Mouse (Mus musculus) embryonic stem cell, embryonic (primary cell): ENCODE results near the gene Znrf3.

Experiments used
- CTCF ChIA-PET, 4 experiments: fragments of 300-600 bp in 2 of 4; fragments of 350-600 bp in 2 of 4; sonication (Branson Sonifier 250); formaldehyde crosslinking; loops; one replicate each; lab custom pipeline; 2022; ENCODE audit warnings: inconsistent platforms in 2 of 4; lab: Charles Lee
- POLR2A ChIA-PET, 4 experiments: fragments of 300-600 bp in 2 of 4; fragments of 350-600 bp in 2 of 4; sonication (Branson Sonifier 250); formaldehyde crosslinking; loops; one replicate each; lab custom pipeline; 2022; ENCODE audit warnings: antibody characterized with exemption in 4 of 4, inconsistent platforms in 1 of 4; lab: Charles Lee

Znrf3 gene

GRCm38 (mm10) chr11:5451923-5452322, 7.3 kb upstream of the Znrf3 start:
- ChIA-PET POLR2A (interaction anchor here in 1 of 4 experiments (0.5 to 2.2 kb wide), 4 partner anchors 13 to 90 kb away, joined by 3 to 10 read pairs (median 4); partner anchors contain the start of gene Ccdc117), CTCF (interaction anchor here (0.5 to 2.1 kb wide), 20 partner anchors 13 to 337 kb away, joined by 3 to 11 read pairs (median 4); no protein-coding TSS in a partner anchor)

DNA sequence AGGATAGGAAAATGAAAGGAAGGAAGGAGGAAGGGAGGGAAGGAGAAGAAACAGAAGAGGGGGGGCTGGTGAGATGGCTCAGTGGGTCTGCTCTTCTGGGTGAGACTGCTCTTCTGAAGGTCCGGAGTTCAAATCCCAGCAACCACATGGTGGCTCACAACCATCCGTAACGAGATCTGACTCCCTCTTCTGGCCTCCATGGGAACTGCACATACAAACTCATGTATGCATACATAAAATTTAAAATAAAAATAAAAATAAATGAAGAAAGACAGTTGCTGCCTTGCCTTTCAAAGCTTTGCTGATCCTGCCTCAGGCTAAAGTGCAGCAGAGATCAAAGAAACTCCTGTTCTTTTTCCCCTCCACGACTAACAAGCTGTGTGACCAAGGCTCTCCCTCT, 6.7 kb upstream of the Znrf3 start:
- ChIA-PET POLR2A (interaction anchor here in 1 of 4 experiments (1.0 to 2.2 kb wide), 3 partner anchors 13 to 91 kb away, joined by 3 to 10 read pairs (median 3); partner anchors contain the start of gene Ccdc117), CTCF (interaction anchor here (0.5 to 2.1 kb wide), 26 partner anchors 9 to 336 kb away, joined by 3 to 14 read pairs (median 4); partner anchors contain the start of gene Kremen1 (in 1 of the 4))

- ChIA-PET CTCF (interaction anchor here (0.6 to 2.1 kb wide), 18 partner anchors 8 to 336 kb away, joined by 3 to 14 read pairs (median 4); partner anchors contain the start of gene Kremen1 (in 1 of the 4)), POLR2A (interaction anchor here in 1 of 4 experiments (2.2 kb wide), 1 partner anchor 12 kb away, joined by 10 read pairs; no protein-coding TSS in a partner anchor)
Observed at GRCm38 (mm10) chr11:5450701-5451100, 6.1 kb upstream of the Znrf3 start.

DNA sequence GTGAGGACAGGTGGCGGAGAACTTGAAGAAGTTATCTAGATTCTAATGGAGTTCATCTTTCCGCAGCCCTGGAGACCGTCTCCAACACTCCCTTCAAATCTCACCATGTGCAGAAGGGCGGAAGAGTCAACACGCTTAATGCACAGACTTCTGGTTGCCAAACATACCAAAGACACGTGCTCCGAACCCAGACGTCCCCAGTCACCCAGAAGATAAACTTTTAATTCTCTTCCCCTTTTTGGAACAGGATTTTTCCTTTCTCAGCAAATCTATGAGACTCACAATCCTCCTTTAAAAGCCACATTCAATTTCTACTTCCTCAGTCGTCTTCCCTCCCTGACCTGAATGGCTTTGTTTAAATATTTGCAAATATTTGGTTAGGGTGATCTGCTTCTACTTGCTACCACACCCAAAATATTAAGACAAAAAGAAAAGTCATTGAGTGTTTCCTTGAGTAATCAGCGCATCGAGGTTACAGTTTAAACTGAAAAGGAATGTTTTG, 856 bp upstream of the Znrf3 start:
- CTCF ChIA-PET, result interaction anchor here in 2 of 4 experiments (0.5 to 1.4 kb wide), 2 partner anchors 264 to 1203 kb away, joined by 3 to 4 read pairs; no protein-coding TSS in a partner anchor
- POLR2A ChIA-PET, result interaction anchor here in 1 of 4 experiments (0.7 to 1.3 kb wide), 4 partner anchors 24 to 117 kb away, joined by 3 read pairs; no protein-coding TSS in a partner anchor

GRCm38 (mm10) chr11:5444234-5444598, 431 bp downstream of the Znrf3 start:
- CTCF ChIA-PET, result no interaction called here
- POLR2A ChIA-PET, result interaction anchor here in 3 of 4 experiments (0.6 to 4.7 kb wide), 18 partner anchors 9 to 344 kb away, joined by 3 to 65 read pairs (median 6); partner anchors contain the start of gene Kremen1 (in 1 of the 3)

DNA sequence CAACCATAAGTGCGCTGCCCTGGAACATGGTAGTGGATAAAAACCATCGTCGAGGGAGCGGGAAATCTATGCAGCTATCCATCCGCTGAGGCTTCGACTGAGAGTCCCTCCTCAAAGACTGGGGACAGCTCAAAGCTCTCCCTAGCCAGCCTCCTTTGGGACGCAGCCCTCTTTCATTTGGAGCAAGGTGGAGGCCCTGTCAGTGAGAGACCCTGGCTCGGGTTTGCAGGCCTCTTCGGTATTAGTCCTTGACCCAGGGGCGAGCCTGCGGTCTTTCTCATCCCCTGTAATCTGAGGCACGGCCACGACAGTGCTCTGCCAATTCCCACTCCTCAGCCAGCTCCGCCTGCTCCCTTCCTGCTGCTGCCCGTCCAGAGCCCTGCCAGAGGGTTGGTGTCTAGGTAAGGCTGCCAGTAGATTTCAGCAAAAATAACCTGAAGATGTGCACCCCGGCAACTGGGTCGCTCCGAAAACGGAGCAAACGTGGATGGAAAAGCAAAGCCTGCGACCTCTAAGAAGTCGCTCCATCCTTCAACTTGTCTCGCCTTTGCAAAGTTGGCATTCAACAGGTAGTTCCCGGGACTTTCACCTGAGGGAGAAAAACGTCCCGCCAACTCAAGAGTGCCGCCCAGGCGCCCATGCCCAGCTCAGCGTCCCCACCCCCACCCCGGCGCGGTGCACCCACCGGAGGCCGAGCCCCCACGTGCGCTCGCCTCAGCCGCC, 975 bp downstream of the Znrf3 start:
- CTCF ChIA-PET, result interaction anchor here in 2 of 4 experiments (0.6 to 1.2 kb wide), 3 partner anchors 26 to 463 kb away, joined by 4 to 6 read pairs (median 5); no protein-coding TSS in a partner anchor
- POLR2A ChIA-PET, result interaction anchor here in 3 of 4 experiments (0.5 to 4.7 kb wide), 46 partner anchors 9 to 351 kb away, joined by 3 to 65 read pairs (median 4); partner anchors contain the start of gene Kremen1 (in 2 of the 3)

- ChIA-PET POLR2A (interaction anchor here (0.5 to 4.7 kb wide), 42 partner anchors 8 to 1179 kb away, joined by 3 to 65 read pairs (median 4); partner anchors contain the start of gene Kremen1 (in 1 of the 4)), CTCF (interaction anchor here in 3 of 4 experiments (0.5 to 1.1 kb wide), 5 partner anchors 8 to 265 kb away, joined by 3 to 10 read pairs (median 3); no protein-coding TSS in a partner anchor)
Observed at GRCm38 (mm10) chr11:5442590-5443021, 2.0 kb downstream of the Znrf3 start.

GRCm38 (mm10) chr11:5437646-5438045, 7.0 kb downstream of the Znrf3 start:
- ChIA-PET CTCF (interaction anchor here in 2 of 4 experiments (0.6 to 1.4 kb wide), 3 partner anchors 14 to 256 kb away, joined by 3 read pairs; no protein-coding TSS in a partner anchor), POLR2A (interaction anchor here in 3 of 4 experiments (0.6 to 6.8 kb wide), 16 partner anchors 8 to 449 kb away, joined by 3 to 173 read pairs (median 4); partner anchors contain the start of genes Ewsr1 (in 1 of the 3) and Rhbdd3 (in 1 of the 3))

DNA sequence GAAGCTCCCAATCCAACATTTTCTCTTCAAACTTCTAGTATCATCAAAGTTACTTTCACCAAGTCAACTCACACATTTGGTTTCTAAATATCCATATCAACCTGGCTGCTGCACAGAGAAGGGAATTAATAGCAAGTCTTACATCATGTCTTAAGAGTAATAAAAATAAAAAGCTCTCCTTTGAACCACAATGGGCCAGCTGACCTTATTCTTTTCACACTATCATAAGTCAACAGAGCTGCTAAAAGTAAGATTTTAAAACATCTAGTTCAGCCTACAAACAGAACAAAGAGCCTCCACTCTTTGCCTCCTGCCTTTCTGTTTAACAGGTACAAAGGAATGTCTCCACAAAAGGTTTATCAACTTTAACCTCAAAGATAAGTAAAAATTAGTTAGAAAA, 7.7 kb downstream of the Znrf3 start:
- CTCF ChIA-PET, result interaction anchor here in 1 of 4 experiments (0.6 kb wide), 1 partner anchor 164 kb away, joined by 3 read pairs; no protein-coding TSS in a partner anchor

DNA sequence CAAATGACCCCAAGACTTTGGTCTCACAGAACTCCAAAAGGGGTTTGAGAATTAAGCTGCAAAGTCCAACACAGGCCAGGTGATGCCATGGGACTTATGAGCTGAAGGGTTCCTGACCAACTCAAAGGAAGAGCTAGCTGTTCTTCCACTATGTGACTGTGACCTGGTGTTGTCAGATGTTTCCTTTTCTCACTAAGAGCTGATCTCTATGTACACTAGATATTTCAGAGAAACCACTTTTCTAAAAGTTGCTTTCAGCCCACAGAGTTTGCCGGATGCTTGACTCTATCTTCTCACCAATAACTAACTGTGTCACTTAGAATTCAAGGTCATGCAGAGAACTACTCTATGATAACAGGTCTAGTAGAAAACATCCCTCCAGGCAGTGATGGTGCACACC, 9.2 kb downstream of the Znrf3 start:
- POLR2A ChIA-PET, result interaction anchor here in 3 of 4 experiments (0.6 to 6.8 kb wide), 11 partner anchors 8 to 752 kb away, joined by 3 to 173 read pairs (median 4); partner anchors contain the start of gene Nf2 (in 1 of the 3)
- CTCF ChIA-PET, result interaction anchor here in 2 of 4 experiments (0.7 to 1.7 kb wide), 2 partner anchors 34 to 519 kb away, joined by 3 read pairs; no protein-coding TSS in a partner anchor

More for the DNA sequence above, 7.7 kb downstream of the Znrf3 start:
- POLR2A ChIA-PET, result interaction anchor here in 2 of 4 experiments (0.8 to 6.8 kb wide), 10 partner anchors 10 to 450 kb away, joined by 3 to 173 read pairs (median 4); partner anchors contain the start of genes Ewsr1 (in 1 of the 2) and Rhbdd3 (in 1 of the 2)

DNA sequence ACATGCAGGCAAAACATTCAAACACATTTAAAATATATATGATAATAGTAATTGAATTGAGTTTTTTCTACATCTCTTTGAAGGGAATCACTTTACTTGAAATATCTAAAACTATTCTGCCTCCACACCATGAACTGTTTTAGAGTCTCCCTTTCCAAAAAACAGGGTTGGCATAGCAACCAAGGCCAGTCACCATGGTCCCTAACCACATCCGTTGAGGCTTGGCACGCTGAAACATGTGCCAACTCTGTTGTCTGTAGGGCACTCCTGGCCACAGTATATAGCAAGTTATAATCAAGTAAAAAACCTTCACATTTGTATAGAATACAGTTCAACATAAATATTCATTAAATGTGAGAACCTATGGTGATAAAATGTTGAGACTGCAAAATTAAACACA, 12.3 kb downstream of the Znrf3 start:
- CTCF ChIA-PET, result no interaction called here
- POLR2A ChIA-PET, result interaction anchor here in 1 of 4 experiments (1.0 to 1.3 kb wide), 5 partner anchors 10 to 92 kb away, joined by 3 to 6 read pairs (median 4); no protein-coding TSS in a partner anchor

DNA sequence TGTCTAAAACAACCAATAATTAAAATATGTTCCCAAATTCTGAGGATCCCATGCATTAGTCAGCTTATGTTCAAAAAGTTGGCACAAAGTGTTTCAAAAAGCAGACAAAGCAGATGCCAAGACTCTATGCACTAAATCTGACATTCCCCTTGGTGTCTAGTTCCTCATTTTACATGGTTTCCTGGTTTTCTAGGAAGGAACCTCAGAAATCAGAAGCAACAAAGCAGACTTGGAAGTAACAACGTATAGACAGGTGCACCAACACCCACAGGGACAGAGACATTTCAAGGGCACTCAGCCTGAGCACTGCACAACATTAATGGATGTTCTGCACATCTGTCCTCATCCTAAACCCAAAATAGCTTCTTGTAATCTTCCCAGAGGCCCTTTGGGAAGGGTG, 13.8 kb downstream of the Znrf3 start:
- POLR2A ChIA-PET, result interaction anchor here in 1 of 4 experiments (0.6 to 1.4 kb wide), 5 partner anchors 9 to 13 kb away, joined by 3 to 4 read pairs (median 3); no protein-coding TSS in a partner anchor
- CTCF ChIA-PET, result interaction anchor here in 1 of 4 experiments (0.9 kb wide), 1 partner anchor 9 kb away, joined by 4 read pairs; no protein-coding TSS in a partner anchor

DNA sequence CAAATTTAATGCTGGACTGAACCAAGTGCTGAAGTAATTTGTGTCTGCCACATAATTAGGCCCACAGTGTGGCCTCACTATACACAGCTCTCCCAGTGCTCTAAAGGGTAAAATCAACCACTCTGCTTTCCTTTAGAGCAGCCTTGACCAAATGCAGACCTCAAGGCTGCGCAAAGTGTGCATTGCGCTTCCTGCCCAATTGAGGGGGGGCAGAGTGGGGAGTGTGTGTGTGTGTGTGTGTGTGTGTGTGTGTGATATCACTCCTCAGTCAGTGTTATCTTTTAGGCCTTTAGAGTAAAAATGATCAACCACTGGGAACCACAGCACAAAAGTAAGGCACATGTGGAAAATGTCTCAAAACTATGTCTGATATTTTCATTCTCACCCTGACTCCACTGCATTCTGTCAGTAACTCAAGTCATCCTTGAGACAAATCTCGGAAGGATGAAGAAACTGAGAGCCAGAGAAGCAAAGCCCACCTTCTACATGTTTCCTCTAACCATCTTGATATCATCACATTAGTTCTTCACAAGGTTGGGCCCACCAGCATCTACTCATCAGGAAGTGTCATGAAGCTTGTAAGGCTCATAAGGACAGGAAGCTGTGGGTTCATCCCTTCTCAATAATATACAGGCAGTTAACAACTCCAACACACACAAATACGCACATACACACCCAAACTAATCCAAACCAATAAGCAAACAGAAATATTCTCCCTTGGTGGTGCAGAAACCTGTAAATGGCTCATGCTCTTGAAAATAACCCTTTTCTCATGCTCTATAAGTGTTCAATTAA, 15.1 kb downstream of the Znrf3 start:
- ChIA-PET POLR2A (interaction anchor here in 2 of 4 experiments (1.0 to 1.4 kb wide), 4 partner anchors 8 to 18 kb away, joined by 3 to 4 read pairs (median 3); no protein-coding TSS in a partner anchor), CTCF (no interaction called here)

GRCm38 (mm10) chr11:5427251-5427650, 17.4 kb downstream of the Znrf3 start:
- POLR2A ChIA-PET, result interaction anchor here in 2 of 4 experiments (0.6 to 19.2 kb wide), 11 partner anchors 9 to 1984 kb away, joined by 3 to 173 read pairs (median 4); no protein-coding TSS in a partner anchor
- CTCF ChIA-PET, result interaction anchor here in 1 of 4 experiments (0.7 kb wide), 1 partner anchor 24 kb away, joined by 3 read pairs; no protein-coding TSS in a partner anchor

GRCm38 (mm10) chr11:5426317-5426716, 18.3 kb downstream of the Znrf3 start:
- CTCF ChIA-PET, result interaction anchor here in 2 of 4 experiments (0.6 to 1.1 kb wide), 2 partner anchors 20 to 266 kb away, joined by 3 to 4 read pairs; no protein-coding TSS in a partner anchor
- POLR2A ChIA-PET, result interaction anchor here in 3 of 4 experiments (0.6 to 19.2 kb wide), 12 partner anchors 9 to 327 kb away, joined by 3 to 173 read pairs (median 5); partner anchors contain the start of gene Ewsr1 (in 1 of the 3)

- CTCF ChIA-PET, result no interaction called here
- POLR2A ChIA-PET, result interaction anchor here in 2 of 4 experiments (0.6 to 19.2 kb wide), 11 partner anchors 8 to 526 kb away, joined by 3 to 173 read pairs (median 5); partner anchors contain the start of gene Ewsr1 (in 1 of the 2)
Observed at GRCm38 (mm10) chr11:5425106-5425505, 19.5 kb downstream of the Znrf3 start.
